Mouse (Mus musculus): ENCODE measurements around the gene Rap1gap. TPM values are rescaled to one million over a fixed set of nuclear protein-coding genes. Genes with fewer than 3 reads are reported as not detected.

Rap1gap gene
- total RNA-seq, 2 experiments from 2014 or later = 281 to 291 TPM

DNA sequence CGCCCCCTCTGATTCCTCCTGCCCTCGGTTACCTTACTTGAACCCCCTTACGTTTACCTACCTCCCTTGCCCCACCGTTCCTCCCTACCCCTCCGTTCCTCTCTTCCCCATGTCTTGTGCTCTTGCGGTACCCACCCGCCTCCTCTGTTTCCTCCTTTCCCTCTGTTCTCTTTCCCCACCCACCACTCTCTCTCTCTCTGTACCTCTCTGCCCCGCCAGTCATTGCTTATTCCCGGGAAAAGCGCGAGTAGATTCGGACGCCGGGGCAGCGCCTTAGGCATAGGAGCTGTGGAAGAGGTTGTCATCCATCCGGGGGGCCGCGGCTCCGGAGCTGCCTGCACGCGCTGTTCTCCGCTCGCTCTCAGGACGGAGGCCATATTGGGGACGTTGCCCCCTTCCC lies 59.0 kb downstream of the Rap1gap start:
- Histone ChIP-seq H3K4me3 (no peak overlapping the region), H3K27ac (peak overlapping the region; percentile 71)
- DNase-seq (ENCODE audit: low spot score in 2 of 2) = no peak

DNA sequence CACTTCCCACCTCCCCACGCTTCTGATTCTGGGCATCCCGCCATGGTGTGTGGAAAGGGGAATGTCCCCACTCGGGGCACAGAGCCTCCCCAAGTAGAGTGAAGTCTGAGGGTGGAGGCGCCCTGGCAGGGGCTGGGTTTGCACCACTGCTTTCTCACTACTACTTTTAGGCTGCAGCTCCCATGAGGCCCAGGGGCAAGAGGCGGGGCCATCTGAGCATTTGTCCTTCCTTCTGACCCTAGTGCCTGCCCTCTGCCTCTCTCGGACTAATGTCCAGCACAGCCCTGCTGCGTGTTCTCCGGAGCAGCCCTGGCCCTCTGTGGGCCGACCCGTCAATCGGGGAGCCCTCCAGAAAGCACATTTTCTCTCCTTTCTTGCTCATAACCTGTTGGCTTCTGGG lies 59.7 kb downstream of the Rap1gap start:
- no peak for DNase-seq (ENCODE audit: low spot score in 2 of 2)
- no peak for TF ChIP-seq CTCF (conservative IDR thresholded peaks at IDR 0.05)
- H3K27ac ChIP-seq = peak overlapping the region; percentile 59; the same call in 1 of the 2 replicates
- no peak overlapping the region for H3K4me3 ChIP-seq

More for the DNA sequence above, 59.0 kb downstream of the Rap1gap start:
- no peak for TF ChIP-seq CTCF (conservative IDR thresholded peaks at IDR 0.05)

DNA sequence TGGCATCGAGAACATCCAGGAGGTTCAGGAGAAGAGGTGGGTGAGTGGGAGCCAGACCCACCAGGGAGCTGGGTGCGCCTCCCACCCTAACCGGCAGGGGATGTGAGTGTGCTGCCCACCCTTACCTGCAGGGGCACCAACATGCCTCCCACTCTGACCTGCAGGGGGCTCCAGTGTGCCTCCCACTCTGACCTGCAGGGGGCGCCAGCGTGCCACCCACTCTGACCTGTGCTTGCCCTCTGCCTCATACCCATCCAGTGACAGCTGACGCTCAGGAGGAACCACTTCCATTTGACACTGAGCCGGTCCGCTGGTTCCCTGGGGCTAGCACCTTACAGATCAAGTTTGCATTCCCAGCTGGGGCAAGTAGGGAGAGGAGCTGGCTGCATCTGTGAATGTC lies 60.2 kb downstream of the Rap1gap start:
- Histone ChIP-seq H3K4me3 (no peak overlapping the region), H3K27ac (peak overlapping the region; percentile 28; the same call in 1 of the 2 replicates)
- TF ChIP-seq CTCF (conservative IDR thresholded peaks at IDR 0.05) = peak; percentile 92
- peak in 1 of 2 experiments; percentile 65 for DNase-seq (ENCODE audit: low spot score in 2 of 2)

DNA sequence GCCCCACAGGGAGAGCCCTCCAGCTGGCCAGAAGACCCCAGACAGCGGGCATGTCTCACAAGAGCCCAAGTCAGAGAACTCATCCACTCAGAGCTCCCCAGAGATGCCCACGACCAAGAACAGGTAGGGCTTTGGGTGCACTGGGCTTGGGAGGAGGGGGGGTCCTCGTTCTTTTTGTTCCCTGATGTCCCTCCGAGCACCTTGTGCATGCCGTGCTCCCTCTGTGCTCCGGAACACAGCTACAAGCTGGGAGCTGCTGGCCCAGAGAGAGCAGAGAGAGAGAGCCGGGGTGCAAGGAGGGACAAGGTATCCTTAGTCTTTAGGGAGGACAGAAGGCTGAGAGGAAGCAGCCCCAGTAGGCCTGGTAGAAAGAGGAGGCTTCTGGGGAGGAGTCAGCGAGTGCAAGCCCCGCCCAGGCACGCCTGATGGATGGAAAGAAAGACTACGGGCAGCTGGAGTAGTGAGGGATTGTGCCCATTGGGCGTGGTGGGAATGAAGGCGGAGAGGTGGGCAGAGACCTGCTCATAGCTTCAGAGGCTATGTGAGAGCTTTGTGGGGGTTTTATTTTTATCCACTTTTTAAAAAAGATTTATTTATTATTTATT lies 61.1 kb downstream of the Rap1gap start:
- TF ChIP-seq CTCF (conservative IDR thresholded peaks at IDR 0.05) = no peak
- DNase-seq (ENCODE audit: low spot score in 2 of 2) = no peak
- Histone ChIP-seq H3K4me3 (no peak overlapping the region), H3K27ac (no peak overlapping the region)

DNA sequence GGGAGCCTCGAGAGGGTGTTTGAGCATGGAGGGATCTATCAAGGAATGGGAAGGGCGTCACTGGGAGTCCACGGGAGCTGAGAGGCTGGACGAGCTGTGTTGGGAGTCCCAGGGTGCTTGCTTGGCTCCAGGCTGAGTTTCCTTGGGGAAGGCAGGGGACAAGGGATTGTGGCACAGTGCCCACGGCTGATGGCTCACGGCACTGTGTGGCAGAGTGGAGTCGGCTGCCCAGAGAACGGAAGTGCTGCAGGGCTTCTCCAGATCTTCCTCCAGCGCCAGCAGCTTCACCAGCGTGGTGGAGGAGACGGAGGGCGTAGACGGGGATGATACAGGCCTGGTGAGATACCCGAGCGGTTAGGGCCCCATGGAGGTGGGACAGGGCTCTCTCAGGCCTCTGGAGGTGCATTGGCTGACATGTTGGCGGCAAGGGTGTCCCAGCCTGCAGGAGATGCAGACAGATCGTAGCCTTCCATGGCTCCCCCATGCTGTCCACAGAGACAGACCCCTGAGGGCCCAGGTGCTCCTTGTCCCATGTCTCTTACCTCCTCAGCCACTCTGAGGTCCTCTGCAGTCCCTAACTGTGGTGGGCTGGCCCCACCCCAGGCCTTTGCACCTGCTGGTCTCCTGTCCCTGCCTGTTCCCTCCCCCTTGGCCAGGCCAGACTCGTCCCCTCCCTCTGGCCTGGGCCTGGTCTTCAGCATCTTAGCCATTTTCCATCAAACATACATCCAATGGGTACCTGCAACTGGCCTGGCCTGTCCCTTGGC lies 62.4 kb downstream of the Rap1gap start:
- TF ChIP-seq CTCF (conservative IDR thresholded peaks at IDR 0.05) = no peak
- Histone ChIP-seq H3K27ac (peak overlapping the region; percentile 4; the same call in 1 of the 2 replicates), H3K4me3 (no peak overlapping the region)
- DNase-seq (ENCODE audit: low spot score in 2 of 2) = no peak

DNA sequence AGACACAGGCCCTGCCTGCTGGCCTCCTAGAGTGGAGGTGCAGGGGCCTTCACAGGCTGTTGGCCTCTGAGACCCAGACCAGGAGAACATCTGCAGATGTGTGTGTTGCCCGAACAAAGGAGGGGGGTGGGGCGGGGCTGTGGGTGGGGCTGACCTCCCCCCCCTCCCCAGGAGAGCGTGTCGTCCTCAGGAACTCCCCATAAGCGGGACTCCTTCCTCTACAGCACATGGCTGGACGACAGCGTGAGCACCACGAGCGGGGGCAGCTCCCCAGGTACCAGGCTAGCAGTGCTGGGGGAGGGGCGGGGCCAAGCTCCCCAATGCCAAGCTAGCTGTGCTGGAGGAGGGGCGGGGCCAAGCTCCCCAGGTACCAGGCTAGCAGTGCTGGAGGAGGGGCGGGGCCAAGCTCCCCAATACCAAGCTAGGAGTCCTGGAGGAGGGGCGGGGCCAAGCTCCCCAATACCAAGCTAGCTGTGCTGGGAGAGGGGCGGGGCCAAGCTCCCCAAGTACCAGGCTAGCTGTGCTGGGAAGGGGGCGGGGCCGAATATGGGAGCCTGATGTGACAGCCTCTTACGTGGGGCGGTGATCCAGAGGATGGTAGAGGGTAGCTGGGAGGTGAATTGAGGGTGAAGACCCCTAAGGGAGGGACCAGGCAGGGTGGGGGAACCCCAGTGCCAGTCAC lies 63.1 kb downstream of the Rap1gap start:
- Histone ChIP-seq H3K4me3 (no peak overlapping the region), H3K27ac (peak overlapping the region; percentile 57; the same call in 1 of the 2 replicates)
- DNase-seq (ENCODE audit: low spot score in 2 of 2) = no peak
- TF ChIP-seq CTCF (conservative IDR thresholded peaks at IDR 0.05) = no peak

DNA sequence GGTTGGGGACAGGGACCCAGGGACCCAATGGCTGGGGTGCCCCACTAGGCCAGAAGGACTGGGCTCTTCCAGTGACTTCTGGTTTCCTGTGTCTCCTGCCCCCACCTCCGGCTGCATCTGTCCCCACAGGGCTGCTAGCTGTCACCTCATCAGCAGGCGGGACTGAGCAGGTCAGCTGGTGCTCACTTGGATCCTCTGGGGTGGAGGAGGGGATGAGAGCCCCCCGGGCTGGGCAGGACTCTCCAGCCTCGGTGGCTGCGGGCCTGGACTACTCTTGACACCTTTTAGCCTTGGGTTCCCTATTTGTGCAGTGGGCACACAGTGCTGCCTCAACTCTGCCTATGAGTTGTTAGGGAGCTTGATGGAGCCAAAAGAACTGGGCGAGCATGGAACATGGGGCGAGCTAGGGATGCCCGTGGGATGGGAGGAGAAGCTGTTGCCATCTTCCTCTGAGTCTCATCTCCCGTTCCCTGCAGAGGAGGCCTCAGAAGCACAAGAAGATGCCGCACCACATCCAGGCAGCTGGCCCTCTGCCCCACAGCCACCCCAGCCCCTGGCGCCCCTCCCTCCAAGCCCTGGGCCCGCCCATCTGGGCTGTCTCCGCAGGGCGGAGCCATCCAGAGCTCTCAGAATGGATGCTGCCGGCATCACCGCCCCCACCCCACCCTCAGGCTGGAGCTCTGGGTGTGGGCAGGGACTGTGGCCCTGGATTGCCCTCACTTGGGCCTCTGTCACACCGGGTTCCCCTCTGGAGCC lies 64.1 kb downstream of the Rap1gap start:
- DNase-seq (ENCODE audit: low spot score in 2 of 2) = peak; percentile 57 to 69
- no peak for TF ChIP-seq CTCF (conservative IDR thresholded peaks at IDR 0.05)
- no peak overlapping the region for H3K4me3 ChIP-seq
- H3K27ac ChIP-seq = peak overlapping the region; percentile 57

DNA sequence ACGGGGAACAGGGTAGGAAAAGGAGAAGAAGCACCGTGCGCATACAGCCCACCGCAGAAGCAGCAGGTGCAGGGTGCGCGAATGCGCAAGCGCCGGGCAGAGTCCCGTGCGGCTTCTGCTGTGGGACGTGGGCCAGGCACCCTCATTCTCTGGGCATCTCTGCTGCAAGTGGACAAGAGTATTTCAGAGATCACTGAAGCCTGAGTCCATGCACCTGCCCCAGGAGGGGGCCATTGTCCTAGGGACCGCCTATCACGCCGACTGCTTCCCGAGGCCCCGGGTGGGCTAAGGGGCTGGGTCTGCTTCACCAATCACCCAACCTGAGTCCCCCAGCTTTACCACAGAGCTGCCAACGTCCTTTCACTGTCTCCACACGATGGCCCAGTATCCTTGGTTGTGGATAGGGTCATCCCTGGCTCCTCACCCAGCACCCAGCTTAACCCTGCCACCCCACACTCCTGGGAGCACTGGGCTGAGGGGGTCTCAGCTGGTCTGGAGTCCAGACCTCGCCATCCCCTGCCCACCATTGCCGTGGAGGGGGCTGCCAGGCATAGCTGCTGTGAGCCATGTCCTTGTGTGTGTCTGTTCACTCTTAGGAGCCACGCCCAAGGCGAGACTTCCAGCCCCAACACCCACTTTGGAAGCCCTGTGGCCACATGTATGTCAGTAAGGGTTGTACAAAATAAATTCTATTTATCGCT lies 64.8 kb downstream of the Rap1gap start:
- Histone ChIP-seq H3K4me3 (no peak overlapping the region), H3K27ac (peak overlapping the region; percentile 57)
- TF ChIP-seq CTCF (conservative IDR thresholded peaks at IDR 0.05) = no peak
- DNase-seq (ENCODE audit: low spot score in 2 of 2) = no peak

DNA sequence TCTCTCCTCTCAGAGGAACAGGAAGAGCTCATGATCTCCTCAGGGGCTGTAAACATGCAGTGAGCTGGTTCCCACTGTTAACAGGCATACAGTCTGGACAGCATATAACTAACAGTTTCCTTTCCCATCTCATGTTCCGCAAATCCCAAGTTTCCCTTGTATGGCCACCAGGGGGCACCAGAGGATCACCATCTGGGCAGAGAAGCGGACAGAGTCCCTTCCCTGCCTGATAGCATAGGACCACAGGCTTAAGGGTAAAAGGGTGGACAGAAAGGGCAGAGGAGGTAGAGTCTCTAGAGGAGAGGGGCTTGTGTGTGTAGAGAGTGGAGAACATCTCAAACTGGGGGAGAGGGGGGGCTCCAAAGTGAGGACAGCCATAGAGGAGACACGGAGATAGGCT lies 65.6 kb downstream of the Rap1gap start:
- H3K27ac ChIP-seq = no peak overlapping the region
- peak; percentile 85 to 94 for DNase-seq (ENCODE audit: low spot score in 2 of 2)
- no peak overlapping the region for H3K4me3 ChIP-seq
- peak; percentile 93 for TF ChIP-seq CTCF (conservative IDR thresholded peaks at IDR 0.05)

DNA sequence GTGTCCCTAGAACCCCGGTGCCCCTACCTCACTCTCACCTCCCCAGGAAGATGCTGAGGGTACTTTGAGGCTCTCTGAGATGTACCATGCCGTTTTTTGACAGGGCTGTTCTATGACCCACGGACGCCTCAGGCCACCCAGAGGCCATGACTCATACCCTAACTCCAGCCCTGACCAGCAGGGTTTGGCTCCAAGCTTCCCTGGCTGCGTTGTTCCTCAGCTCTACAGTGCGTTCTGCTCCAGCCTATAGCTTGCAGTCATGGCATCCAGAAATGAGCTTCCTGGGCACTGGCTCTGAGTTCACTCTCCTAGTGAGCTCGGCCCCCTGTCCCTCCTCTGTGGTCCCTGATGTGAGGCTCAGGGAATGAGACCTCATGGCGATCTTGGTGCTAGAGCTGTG lies 66.2 kb downstream of the Rap1gap start:
- no peak overlapping the region for H3K4me3 ChIP-seq
- H3K27ac ChIP-seq = no peak overlapping the region
- no peak for TF ChIP-seq CTCF (conservative IDR thresholded peaks at IDR 0.05)
- no peak for DNase-seq (ENCODE audit: low spot score in 2 of 2)

DNA sequence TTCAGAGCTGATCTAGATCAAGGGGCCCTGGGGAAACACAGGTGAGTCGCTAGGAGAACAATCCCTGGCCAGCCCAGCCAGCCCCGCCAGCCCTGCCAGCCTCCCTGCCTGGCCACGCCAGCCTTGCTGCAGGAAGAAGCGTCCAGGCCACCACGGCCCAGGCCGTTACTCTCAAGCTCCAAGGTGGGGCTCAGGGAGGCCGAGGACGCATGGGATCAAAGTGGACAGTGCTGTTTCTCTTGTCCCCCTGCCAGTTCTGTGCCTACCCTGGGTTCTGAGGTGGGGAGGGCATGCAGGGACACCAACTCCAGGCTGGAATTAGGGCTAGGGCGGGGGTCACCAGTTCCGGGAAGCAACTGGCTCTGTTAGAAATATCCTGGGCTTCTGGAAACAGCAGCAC lies 67.4 kb downstream of the Rap1gap start:
- no peak for DNase-seq (ENCODE audit: low spot score in 2 of 2)
- no peak overlapping the region for H3K27ac ChIP-seq
- TF ChIP-seq CTCF (conservative IDR thresholded peaks at IDR 0.05) = no peak
- H3K4me3 ChIP-seq = no peak overlapping the region

DNA sequence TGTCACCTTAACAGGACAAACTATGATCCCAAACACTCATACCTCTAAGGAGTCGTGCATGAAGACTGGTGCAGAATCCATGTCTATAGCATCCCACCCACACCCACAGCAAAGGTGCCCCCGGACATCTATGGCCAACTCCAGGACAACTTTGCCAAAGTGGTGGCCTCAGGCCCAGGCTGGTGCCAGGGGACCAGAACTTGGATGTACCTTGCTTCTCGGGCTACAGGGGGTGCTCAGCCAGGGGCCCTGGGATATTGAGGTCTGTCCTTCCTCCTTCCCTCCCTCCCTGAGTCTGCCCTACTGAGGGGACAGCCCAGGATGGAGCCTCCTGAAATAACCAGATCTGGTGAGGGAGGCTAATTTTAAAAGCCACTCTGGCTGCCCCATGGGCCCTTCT lies 67.8 kb downstream of the Rap1gap start:
- no peak overlapping the region for H3K4me3 ChIP-seq
- no peak for TF ChIP-seq CTCF (conservative IDR thresholded peaks at IDR 0.05)
- H3K27ac ChIP-seq = no peak overlapping the region
- no peak for DNase-seq (ENCODE audit: low spot score in 2 of 2)
